Mouse (Mus musculus) lung, adult 2 months (tissue): ENCODE results near the gene Iqce. TPM values are rescaled to one million over a fixed set of nuclear protein-coding genes. Genes with fewer than 3 reads are reported as not detected.
"Not testable (repeated sequence)": the region's sequence is repeated elsewhere in the genome, so short reads cannot be mapped to it uniquely, and the experiment has no call there.

Experiments
- DNase-seq: peaks from one replicate; pipeline ENCODE4 v3.0.0; 2022
- H3K4me1 ChIP-seq: fragments of 200-500 bp; 2 replicates; pipeline ENCODE4 v1.6.1; 2011; ENCODE audit warnings: low read length; ENCODE audit not compliant: control insufficient read depth, insufficient read depth
- H3K4me3 ChIP-seq: fragments of 200-500 bp; replicated peaks from 2 replicates; pipeline ENCODE3; 2011; ENCODE audit warnings: low read depth, mild to moderate bottlenecking, control low read depth, low read length; ENCODE audit errors: extremely low read depth
- CTCF ChIP-seq: fragments of 200-500 bp; IDR thresholded peaks from 2 replicates; pipeline ENCODE4 v1.5.1; 2011; ENCODE audit warnings: mild to moderate bottlenecking, low read length, control low read depth; ENCODE audit not compliant: insufficient read depth
- POLR2A ChIP-seq: fragments of 200-500 bp; IDR thresholded peaks from 2 replicates; pipeline ENCODE4 v1.6.1; 2011; ENCODE audit warnings: low read depth, mild to moderate bottlenecking, control low read depth, low read length, borderline replicate concordance; ENCODE audit errors: extremely low read depth
- WGBS: fragments of 180-500 bp; shearing (Covaris S2); methylation state at CpG from one replicate; pipeline ENCODE4 v1.1.7; 2018; 5-methylcytosine and 5-hydroxymethylcytosine counted together
- polyA plus RNA-seq: library from polyadenylated mRNA; depleted of rRNA; stranded (reverse); fragments of >200 nt; gene quantifications from 2 replicates; pipeline ENCODE4 v1.2.3, GENCODE M21; 2012

The Iqce gene
- polyA plus RNA-seq, 1 experiment: 21.8 TPM

- Histone ChIP-seq H3K4me1 (no peaks in the 10 kb centered on the region), H3K4me3 (no peak overlapping the region)
- peak; percentile 31 for DNase-seq
- no peak for TF ChIP-seq POLR2A
- peak; percentile 86 for TF ChIP-seq CTCF
- WGBS: 63% methylated on average over 16 of the region's 16 CpGs
These were observed 17.6 kb downstream of the Iqce start for GRCm38 (mm10) chr5:140684343-140685148.

GRCm38 (mm10) chr5:140682113-140682512, 20.1 kb downstream of the Iqce start:
- no peak for DNase-seq
- no peak overlapping the region for H3K4me3 ChIP-seq

GRCm38 (mm10) chr5:140680950-140681349, 21.2 kb downstream of the Iqce start:
- WGBS: 83% methylated on average over 1 of the region's 1 CpGs
- no peak overlapping the region for H3K4me3 ChIP-seq
- no peaks in the 10 kb centered on the region for H3K4me1 ChIP-seq
- TF ChIP-seq POLR2A (no peak), CTCF (no peak)
- DNase-seq: no peak

More at GRCm38 (mm10) chr5:140682113-140682512, 20.1 kb downstream of the Iqce start:
- 96% methylated on average over 6 of the region's 6 CpGs for WGBS
- H3K4me1 ChIP-seq: no peaks in the 10 kb centered on the region
- no peak for TF ChIP-seq POLR2A
- no peak for TF ChIP-seq CTCF

- DNase-seq: no peak
- TF ChIP-seq POLR2A: no peak
- 81% methylated on average over 6 of the region's 6 CpGs for WGBS
These were observed 22.1 kb downstream of the Iqce start for GRCm38 (mm10) chr5:140680051-140680450.

GRCm38 (mm10) chr5:140677137-140677536, 25.0 kb downstream of the Iqce start:
- WGBS: 86% methylated on average over 6 of the region's 6 CpGs
- Histone ChIP-seq H3K4me3 (no peak overlapping the region), H3K4me1 (no peaks in the 10 kb centered on the region)
- no peak for DNase-seq
- TF ChIP-seq POLR2A (no peak), CTCF (no peak)

More at GRCm38 (mm10) chr5:140680051-140680450, 22.1 kb downstream of the Iqce start:
- no peaks in the 10 kb centered on the region for H3K4me1 ChIP-seq
- no peak overlapping the region for H3K4me3 ChIP-seq

- DNase-seq: no peak
- 90% methylated on average over 11 of the region's 11 CpGs for WGBS
These were observed 26.5 kb downstream of the Iqce start for GRCm38 (mm10) chr5:140675640-140676039.

GRCm38 (mm10) chr5:140675079-140675478, 27.1 kb downstream of the Iqce start:
- H3K4me3 ChIP-seq: no peak overlapping the region
- no peak for DNase-seq
- H3K4me1 ChIP-seq: no peaks in the 10 kb centered on the region
- WGBS: 62% methylated on average over 11 of the region's 11 CpGs
- TF ChIP-seq POLR2A: no peak
- no peak for TF ChIP-seq CTCF

More at GRCm38 (mm10) chr5:140675640-140676039, 26.5 kb downstream of the Iqce start:
- Histone ChIP-seq H3K4me3 (no peak overlapping the region), H3K4me1 (no peaks in the 10 kb centered on the region)
- TF ChIP-seq CTCF (no peak), POLR2A (no peak)

GRCm38 (mm10) chr5:140674036-140674435, 28.1 kb downstream of the Iqce start:
- Histone ChIP-seq H3K4me3 (no peak overlapping the region), H3K4me1 (no peaks in the 10 kb centered on the region)
- WGBS: 88% methylated on average over 17 of the region's 17 CpGs
- no peak for DNase-seq
- TF ChIP-seq CTCF (no peak), POLR2A (no peak)

- not testable (repeated sequence) for H3K4me1 ChIP-seq, DNase-seq, H3K4me3 ChIP-seq
- WGBS: 78% methylated on average over 6 of the region's 6 CpGs
These were observed 29.6 kb downstream of the Iqce start for GRCm38 (mm10) chr5:140672603-140673002.

GRCm38 (mm10) chr5:140672115-140672514, 30.1 kb downstream of the Iqce start:
- TF ChIP-seq CTCF (no peak), POLR2A (no peak)
- no peak for DNase-seq
- 82% methylated on average over 6 of the region's 6 CpGs for whole genome bisulfite sequencing
- Histone ChIP-seq H3K4me1 (no peaks in the 10 kb centered on the region), H3K4me3 (no peak overlapping the region)
